Mouse (Mus musculus) cerebral cortex, adult 2 months (tissue): ENCODE data around the gene F830045P16Rik.

Experiments used
- WGBS: fragments of 180-500 bp; shearing (Covaris S2); methylation state at CpG from one replicate; pipeline ENCODE4 v1.1.7; 2018; 5-methylcytosine and 5-hydroxymethylcytosine counted together

Gene F830045P16Rik

GRCm38 (mm10) chr2:129471905-129472304, 64.5 kb downstream of the F830045P16Rik start:
- WGBS = 17% methylated on average over 5 of the region's 5 CpGs

GRCm38 (mm10) chr2:129470839-129471238, 65.6 kb downstream of the F830045P16Rik start:
- WGBS = 82% methylated on average over 2 of the region's 2 CpGs

DNA sequence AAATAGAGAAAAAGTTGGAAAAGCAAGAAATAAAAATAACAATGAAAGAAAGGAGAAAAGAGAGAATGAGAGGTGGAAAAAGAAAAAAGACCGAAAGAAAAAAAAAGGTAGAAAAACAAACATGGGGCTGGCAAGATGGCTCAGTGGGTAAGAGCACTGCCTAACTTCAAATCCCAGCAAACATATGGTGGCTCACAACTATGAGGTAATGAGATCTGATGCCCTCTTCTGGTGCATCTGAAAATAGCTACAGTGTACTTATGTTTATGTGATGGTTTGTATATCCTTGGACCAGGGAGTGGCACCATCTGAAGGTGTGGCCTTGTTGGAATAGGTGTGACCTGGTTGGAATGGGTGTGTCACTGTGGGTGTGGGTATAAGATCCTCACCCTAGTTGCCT, 97.6 kb downstream of the F830045P16Rik start:
- WGBS = 83% methylated on average over 1 of the region's 1 CpGs

DNA sequence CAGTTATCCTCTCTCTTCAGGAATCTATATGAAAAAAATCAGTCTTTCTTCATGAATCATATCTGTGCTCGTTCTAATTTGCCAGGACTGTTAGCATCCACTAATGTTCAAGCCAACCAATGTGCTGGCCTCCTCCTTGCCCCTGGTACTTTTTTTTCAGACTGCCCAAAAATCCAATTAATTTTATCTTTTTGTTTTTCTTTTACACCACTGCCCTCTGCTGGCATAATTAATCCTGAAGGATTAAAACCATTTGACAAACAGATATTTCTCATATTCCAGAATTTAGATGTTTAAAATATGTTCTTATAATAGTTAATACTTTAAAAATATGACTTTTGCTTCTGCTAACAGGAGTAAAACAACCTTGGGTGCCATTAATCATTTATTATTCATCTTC, 101.2 kb downstream of the F830045P16Rik start:
- WGBS = 33% methylated on average over 1 of the region's 1 CpGs

- WGBS = 40% methylated on average over 3 of the region's 3 CpGs
Measured at GRCm38 (mm10) chr2:129423741-129424140, 112.7 kb downstream of the F830045P16Rik start.

DNA sequence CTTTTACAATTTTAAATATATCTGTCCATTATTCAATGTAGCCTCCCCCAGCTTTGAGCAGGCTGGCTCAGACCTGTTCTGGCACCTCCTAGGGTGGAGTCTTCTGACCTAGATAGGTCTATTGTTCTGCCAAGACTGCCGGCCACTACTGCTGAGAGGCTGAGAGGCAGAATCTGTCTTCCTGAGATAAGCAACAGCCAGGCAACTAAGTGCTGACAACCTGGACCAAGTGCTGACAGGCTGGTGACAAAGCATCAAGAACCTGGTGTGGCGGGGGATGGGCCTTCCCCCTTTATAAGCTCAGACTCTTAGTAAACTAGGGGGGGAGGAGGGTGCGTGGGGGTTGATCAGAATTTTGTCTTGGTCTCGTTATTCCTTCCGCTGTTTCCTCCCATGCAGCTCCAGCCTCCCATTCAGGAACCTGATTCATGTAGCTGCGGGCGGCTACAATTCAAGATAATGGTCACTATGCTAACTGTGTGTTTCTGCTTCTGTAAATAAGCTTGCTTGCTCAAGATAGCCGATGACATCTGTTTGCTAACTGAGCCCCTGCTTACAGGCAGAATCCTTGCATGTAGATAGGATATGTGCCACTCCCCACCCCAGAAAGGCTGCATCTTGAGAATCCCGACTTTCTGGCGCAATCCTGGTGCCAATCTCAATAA, 115.4 kb downstream of the F830045P16Rik start:
- 84% methylated on average over 10 of the region's 10 CpGs for WGBS

DNA sequence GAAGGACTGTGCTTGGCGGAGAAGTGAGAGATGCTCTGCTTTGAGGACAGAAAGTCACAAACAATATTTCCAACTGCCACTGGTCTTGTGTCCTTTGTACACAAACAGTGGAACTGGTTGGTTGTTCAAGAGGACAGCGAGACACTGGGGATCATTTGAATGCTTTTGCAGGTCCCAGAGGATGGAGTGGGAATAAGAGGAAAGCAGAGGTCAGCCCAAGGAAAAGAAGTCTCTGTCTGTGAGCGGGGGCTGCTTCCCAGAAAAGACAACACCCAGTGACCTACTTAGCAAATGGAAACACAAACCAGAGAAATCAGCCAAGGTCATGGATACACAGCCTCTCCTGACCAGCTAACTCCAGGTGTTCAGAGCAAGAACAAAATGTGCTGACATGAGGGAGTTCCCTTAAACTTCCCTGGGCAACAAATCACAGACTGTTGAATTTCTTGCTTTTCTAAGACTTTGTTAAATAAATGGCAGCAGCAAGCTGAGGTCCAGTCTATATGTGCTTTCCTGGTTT, 117.0 kb downstream of the F830045P16Rik start:
- WGBS = 89% methylated on average over 3 of the region's 3 CpGs

DNA sequence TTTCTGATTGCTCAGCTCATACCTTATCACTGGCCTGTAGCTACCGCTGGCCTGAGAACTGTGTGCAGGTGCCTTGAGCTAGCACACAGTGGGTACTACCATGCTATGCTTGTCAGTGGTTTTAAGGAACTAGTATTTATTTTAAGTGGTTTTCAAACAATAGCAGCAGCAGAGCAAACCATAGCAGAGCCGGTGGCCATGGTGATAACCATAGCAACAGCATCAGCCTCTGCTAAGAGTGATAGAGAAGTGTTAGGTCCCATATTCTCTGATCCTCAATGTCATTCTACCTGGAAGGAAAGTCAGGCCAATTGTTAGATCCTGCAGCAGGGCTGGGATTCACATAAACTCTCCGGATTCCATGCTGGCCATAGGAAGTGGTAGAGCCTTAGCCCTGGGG, 121.8 kb downstream of the F830045P16Rik start:
- WGBS = 79% methylated on average over 3 of the region's 3 CpGs

GRCm38 (mm10) chr2:129413488-129413887, 122.9 kb downstream of the F830045P16Rik start:
- WGBS = 65% methylated on average over 6 of the region's 6 CpGs

DNA sequence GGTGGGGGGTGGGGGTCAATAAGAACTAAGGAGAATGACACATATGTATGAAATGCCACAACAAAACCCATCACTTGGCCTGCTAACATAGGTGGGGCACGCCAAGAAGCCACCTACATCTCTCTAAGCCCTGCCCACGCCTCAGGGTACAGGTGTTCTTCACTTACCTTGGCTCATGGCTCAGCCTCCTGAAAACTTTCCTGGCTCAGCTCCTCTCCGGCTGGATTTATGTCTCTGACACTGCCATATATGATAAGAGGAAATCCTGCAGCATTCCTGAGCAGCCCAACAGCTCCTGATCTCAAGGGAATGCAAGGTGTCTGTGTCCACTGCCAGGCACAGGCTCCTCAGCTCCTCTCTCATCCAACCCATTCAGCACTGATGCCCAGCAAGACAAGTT, 124.8 kb downstream of the F830045P16Rik start:
- 75% methylated on average over 3 of the region's 3 CpGs for WGBS

DNA sequence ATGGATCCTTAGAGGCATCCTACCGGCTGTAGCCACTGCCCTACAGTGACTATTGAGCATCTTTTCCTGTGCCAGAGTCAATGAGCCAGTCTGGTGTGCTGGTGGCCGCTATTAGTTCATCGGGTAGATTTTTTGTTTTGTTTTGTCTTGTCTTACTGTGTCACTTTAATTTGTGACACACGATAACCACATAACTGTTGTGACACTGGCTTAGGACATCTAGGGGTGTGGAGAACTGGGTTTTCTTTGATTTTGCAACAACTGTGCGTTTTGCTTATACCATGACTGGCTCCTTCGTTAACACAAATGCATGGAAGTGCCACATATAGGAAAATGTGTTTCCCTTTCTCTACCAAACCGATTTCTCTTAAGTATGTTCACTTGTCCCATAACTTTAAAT, 126.1 kb downstream of the F830045P16Rik start:
- WGBS = 75% methylated on average over 7 of the region's 7 CpGs

- 9% methylated on average over 18 of the region's 18 CpGs for WGBS
Measured at GRCm38 (mm10) chr2:129408476-129408875, 127.9 kb downstream of the F830045P16Rik start.
